Mouse (Mus musculus): Measurements from ENCODE around the gene Fgfr2.
"Not testable (repeated sequence)": the region's sequence is repeated elsewhere in the genome, so short reads cannot be mapped to it uniquely, and the experiment has no call there.

Gene Fgfr2

DNA sequence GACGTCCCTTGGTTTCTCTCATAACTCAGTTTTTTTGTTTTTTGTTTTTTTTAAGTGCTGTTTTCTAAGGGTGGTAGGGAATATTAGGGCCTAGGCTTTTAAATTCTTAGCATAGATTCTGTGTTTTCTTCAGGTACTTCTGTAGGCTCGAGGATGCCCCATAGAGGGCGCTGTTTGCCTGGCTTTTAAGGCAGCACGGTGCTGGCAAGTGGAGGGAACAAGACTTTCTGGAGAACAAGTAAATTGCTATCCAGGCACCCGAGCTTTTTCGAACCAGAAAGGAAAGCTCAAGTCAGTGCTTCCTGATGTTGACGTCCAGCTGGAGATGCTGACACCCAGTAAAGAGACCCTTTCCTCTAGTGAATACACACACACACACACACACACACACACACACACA lies 1583.2 kb downstream of the Fgfr2 start:
- peak; percentile 82 for DNase-seq (ENCODE audit: low read depth, low spot score)

DNA sequence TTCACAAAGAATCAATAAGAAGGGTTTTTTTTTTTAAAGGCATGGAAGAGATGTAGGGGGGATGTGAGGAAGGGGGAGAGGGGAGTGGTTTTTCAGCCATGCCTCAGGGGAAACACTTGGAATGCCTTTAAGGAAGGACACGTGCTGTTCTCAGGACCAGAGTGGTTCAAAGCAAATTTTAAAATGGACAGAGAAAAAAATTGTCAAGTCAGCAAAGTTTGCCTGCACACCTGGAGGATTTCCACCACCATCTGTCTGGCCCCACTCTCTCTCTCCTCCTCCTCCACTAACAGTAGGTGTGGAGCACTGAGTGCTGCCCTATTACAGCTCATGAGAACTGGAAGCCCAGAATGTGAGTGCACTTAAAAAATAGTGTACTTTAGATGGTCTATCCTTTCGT lies 1619.4 kb downstream of the Fgfr2 start:
- no peak for DNase-seq (ENCODE audit: low read depth, low spot score)

DNA sequence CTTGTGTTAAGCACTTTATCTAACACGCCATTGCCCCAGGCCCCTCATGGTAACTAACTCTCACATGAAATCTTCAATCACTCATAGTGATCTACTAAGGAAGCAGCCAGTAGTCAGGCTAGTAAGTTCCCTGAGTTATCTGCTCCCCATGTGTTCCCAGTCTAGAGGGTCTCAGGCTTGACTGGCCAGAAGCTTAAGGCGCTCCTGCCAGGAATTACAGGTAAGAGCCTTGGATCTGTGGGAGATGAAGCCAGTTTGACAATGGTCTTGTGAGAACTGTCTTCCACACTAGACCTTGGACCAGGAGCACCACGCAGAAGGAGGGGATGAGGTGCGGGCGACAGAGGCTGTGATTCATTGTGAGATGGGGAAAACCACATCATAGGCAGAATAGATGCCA lies 1644.7 kb downstream of the Fgfr2 start:
- no peak for DNase-seq (ENCODE audit: low read depth, low spot score)

DNA sequence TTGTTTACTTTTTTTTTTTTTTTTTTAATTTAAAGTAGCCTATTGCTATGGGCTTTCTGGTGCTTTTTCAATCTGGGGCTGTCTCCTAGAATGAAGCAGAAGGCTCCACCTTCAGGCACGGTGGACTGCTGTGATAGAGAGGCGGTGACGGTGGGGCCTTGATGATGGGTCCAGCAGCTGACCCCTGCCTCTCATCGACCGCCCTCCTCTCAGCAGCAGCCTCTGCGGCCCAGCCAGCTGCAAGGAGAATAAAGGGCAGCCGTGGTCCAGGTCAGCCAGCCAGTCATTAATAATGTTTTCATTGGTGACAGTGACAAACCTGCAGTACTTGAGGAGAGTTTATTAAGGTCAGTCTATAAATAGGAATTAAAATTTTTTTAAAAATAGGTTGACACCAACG lies 1646.0 kb downstream of the Fgfr2 start:
- no peak for DNase-seq (ENCODE audit: low read depth, low spot score)

DNA sequence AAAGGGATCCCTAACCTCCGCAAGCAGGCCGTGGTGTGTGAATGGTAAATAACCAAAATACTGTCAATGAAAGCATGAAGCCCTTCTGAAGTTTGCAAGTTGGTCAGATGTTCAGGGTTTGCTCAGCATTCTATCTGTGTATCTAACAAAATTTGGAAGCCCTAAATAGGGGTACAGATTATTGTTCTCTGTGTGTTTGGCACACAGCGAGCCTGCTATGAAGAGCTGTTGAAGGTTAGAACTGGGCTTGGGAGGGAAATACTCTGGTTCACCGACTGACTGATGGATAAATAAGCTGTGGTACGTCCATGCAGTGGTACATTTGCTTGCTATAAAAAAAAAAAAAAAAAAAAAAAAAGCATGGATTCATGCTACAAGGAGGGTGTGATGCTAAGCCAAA lies 1651.6 kb downstream of the Fgfr2 start:
- no peak for DNase-seq (ENCODE audit: low read depth, low spot score)

DNA sequence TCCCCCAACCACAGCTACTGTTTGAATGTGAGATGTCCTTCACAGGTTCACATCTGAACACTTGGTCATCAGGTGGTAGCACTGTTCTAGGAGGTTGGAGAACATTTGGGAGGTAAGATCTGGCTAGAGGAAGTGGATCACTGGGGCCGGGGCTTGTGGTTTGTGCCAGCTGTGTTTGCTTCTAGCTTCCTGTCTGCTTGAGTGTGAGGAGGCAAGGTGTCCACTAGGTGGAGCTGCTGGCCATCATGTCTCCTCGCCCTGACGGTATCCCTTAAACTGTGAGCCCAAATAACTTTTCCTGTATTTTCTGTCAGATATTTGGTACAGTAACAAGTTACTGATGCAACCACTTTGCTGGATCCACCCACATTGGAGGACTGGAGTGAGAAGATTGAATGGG lies 1653.6 kb downstream of the Fgfr2 start:
- DNase-seq (ENCODE audit: low read depth, low spot score), result peak; percentile 64

DNA sequence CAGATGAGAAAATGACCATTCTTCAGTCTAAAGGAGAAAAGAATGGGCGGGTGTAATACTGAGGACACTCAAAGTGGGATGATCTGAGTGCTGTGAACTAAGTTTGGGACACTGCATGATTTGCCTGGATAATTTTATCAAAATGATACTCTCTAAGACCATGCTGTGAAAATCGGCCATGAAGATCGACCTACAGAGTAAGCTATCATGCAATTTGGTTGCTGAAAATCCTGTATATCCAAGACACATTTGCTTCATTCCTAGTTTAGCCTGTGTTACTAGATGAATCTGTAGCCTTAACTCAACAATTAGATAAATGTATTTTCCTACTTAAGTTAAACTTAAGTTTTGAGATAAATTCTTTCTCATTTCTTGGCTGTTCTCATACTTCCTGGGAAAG lies 1655.8 kb downstream of the Fgfr2 start:
- no peak for DNase-seq (ENCODE audit: low read depth, low spot score)

DNA sequence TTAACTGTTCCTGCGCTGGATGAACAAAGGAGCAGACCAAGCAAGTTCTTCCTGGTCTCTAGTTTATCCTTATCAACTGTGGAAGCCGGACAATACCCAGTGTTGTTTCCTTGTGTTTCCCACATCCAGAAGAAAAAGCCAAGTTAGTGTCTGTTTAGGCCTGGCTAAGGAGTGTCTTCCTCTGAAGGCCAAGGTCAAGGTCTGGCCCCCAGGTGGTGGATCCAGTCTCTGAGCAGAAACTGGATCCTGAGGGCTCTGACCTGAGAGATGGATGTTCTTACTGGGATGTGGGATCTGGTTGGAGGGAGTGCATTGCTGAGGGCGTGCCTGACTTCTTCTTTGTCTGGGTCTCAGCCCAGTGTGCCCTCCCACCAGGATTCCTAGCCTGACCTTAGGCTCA lies 1657.4 kb downstream of the Fgfr2 start:
- DNase-seq (ENCODE audit: low read depth, low spot score), result peak; percentile 35

DNA sequence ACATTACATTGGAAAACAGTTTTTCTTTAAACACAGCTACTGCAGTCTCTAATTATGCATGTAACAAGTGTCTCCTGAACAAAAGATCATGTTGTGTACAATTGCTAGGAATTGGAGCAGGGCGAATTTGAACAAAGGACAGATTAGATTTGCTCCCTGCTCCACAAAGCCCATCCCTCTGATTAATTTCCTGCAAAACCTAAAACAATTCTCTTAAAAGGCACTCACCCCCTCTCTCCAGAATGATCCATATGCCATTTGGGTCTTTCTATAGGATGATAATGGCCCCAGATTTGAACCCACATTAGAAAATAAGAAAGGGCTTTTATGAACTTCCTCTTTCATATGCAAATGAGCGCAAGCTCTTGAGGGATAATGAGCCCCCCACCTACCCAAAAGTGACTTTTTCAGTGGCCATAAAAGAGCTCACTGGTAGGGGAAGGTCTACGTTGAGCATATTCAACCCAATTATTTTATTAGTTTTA lies 1658.0 kb downstream of the Fgfr2 start:
- no peak for DNase-seq (ENCODE audit: low read depth, low spot score)

DNA sequence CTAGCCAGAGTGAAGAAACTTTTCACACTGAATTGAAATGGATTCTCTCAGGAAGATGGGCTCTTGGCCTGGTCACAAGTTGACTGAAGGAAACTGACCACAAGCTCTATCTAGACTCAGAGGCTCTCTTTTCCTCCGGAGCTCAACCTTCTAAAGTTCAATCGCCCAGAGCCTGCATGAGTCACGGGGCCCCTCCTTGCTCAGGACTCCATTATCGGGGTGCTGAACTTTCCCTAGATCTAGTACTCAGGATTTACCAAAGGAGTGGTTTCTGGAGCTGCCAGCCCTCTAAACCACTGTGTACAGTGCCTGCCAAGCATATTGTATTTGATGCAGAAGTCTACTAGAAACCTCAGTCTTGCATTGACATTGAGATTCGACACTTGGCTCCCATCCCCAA lies 1666.4 kb downstream of the Fgfr2 start:
- DNase-seq (ENCODE audit: low read depth, low spot score), result no peak

DNA sequence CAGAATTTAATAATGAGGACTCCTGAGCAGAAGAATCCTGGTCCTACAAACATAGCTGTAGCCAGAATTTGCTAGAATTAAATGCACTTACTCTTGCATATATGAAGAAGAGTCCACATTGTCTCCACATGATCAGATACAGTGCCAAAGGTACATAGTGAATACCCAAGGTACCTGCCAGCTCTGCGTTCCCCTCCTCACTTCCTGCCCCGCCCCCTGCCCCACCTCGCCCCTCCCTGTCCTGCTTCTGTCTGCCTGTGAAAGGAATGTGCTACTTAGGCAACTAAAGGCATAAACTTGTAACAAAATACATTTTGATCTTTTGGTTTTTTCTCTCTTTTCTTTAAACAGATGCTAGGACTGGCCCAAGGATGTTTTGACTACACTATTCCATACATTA lies 1686.1 kb downstream of the Fgfr2 start:
- DNase-seq (ENCODE audit: low read depth, low spot score), result no peak

DNA sequence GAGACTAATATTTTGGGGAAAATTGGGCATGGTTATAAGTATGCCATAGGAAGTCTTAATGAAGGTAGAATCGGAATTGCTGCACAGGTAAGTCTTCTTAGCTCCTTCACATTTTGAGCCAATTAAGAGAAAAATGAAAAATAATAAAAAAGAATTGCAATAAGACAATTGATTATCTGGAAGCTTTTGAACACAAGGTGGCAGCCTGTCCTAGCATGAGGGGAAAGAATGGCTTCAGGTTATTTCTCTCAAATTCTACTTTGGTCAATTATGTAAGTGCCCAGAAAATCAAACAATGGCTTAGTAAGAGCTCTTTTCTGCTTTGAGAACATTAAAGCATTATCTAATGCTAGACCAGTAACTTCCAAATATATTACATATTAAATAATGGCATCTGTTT lies 1688.9 kb downstream of the Fgfr2 start:
- no peak for DNase-seq (ENCODE audit: low read depth, low spot score)

DNA sequence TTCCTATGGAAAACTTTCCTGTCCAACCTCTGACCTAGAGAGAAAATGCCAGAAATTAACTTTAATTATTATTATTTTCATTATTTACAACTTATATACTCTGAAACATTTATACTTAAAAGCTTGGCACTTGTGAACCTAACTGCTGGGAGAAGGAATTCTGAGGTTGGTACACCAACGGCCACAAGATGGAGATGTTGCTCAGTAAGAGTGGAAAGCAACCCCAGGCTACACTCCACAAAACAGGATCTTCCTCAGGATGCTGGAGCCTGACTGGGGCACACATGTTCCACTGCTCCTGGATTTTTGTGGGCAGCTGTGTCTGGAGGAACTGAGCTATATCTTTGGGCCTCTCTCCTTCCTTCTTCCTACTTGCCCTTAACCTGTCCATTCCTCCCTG lies 1690.9 kb downstream of the Fgfr2 start:
- DNase-seq (ENCODE audit: low read depth, low spot score), result peak; percentile 61

DNA sequence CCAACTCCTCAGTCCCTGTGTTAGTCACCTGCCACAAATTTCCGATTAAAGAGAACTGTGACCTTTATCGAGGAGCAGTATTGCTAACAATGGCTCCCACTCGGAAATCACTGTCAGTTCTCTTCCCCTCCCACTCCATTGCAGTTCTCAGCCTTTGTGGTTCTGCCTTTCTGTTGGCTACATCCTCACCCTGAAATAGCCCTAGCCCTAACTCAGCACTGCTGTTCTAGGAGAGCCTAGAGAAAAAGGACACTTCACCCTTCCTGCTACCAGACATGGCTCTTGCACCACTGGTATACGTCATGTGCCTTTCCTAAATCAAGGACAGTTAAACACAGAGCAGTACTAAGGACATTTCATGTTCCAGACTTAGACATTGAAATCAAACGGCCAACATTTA lies 1695.8 kb downstream of the Fgfr2 start:
- DNase-seq (ENCODE audit: low read depth, low spot score), result no peak

DNA sequence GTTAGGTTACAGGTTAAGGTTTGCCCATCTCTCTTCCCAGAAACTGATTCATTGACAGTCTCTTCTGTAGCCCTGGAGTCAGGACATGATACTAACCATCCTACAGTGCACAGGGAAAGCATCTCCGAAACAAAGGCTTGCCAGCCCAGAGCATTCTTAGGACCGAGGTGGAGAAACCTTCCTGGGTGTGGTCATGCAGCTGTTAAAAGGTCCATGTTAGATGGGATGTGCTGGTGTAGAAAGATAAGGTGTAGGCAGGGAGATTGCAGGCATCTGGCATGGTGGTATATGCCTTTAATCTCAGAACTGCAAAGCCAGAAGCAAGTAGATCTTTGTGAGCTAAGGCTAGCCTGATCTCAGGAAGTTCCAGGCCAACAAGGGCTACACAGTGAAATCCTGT lies 1698.2 kb downstream of the Fgfr2 start:
- no peak for DNase-seq (ENCODE audit: low read depth, low spot score)

DNA sequence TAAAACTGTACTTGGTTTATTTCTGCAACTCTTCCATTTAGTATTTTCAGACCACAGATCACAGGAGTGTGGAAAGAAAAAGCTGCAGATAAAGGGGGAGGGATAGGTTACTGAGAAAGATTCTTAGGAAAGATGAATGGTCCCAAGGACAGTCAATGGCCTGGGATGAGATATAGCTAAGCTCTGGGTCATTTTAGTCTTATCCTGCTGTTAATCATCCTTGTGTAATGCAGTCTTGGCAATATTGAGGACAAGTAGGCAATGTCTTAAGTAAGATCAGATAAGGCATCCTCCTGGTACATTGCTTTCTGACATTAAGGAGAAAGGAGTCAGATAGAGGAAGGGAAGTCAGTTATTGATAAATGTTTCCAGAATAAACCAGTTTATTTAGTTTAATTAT lies 1705.5 kb downstream of the Fgfr2 start:
- DNase-seq (ENCODE audit: low read depth, low spot score), result no peak

DNA sequence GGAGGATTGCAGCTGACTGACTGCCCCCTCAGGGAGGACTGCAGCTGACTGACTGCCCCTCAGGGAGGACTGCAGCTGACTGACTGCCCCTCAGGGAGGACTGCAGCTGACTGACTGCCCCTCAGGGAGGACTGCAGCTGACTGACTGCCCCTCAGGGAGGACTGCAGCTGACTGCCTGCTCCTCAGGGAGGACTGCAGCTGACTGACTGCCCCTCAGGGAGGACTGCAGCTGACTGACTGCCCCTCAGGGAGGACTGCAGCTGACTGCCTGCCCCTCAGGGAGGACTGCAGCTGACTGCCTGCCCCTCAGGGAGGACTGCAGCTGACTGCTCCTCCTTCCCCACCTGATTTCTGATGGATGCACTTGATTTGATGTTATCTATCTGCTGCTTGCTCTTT lies 1706.4 kb downstream of the Fgfr2 start:
- DNase-seq (ENCODE audit: low read depth, low spot score), result not testable (repeated sequence)

DNA sequence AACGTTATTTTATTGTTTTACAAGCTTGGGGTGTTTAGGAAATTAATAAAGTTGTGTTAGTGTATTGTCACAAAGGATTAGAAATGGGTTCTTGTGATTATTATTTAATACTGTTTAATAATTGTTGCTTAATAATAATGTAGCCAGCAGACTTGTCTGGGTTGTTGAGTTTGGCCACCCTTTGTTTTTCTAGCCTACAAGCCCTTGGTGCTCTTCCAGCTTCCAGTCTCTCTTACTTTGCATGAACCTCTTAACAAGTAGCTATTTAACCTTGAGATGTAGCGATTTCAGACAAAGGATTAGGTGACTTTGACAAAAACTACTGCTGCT lies 1711.2 kb downstream of the Fgfr2 start:
- DNase-seq (ENCODE audit: low read depth, low spot score), result no peak

DNA sequence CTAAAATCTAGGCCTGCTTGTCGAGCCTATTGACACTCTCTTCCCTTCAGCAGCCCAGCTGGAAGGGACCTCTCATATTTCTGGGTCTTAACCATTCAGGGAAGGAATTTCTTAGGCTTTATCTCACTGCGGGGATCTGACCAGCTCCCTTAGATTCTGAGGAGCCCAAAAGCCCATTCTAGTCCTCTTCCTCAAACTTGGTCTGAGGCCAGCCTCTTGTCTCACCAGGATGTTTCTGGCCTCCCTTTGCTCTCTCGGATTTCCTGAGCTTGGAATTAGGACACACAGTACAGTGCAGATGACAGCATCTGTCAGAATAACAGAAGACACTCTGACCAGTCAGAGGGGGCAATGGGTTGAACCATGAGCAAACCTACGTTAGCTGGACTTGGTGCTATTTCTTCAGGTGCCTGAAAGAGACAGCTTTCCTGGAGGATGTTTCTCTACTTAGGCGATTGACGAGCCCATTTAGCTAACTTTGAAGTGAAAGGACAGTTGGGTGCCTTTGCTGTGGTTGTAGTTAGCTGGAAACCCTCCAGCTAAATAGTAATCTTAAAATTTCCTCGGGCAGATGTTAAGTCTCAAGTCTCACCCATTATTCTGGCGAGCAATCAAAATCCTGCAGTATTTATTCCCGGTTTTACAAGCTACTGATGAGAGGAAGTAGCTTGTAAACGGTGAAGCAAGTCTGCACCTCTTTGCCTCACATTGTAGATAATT lies 1711.8 kb downstream of the Fgfr2 start:
- DNase-seq (ENCODE audit: low read depth, low spot score), result no peak

DNA sequence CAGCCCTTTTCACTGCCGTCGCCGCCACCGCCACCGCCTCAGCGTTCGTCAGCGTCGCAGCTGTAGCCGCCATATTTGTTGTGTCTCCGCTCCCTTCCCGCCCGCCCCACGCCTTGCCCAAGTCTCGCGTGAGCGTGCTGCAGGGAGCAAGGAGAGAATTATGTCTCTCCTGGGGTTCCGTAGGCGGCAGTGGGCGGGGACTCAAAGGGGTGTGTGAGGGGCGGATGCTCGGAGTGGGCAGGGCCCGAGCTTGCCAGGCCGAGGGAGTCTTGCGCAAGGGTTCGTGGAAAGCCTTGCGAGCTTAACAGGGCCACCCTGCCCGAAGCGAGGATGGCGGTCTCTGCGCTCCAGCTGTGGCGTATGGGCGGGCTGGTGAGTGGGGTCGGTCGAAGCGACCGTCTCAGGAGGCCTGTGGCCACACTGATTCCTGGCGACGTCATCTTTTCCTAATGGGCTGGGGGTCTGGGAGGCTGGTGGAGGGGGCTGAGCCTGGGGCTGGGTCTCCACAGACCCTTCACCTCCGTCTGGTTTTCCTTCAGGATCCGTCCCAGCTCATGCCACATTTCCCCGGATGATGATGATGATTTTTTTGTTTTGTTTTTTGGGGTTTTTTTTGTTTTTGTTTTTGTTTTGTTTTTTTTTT lies 1712.6 kb downstream of the Fgfr2 start, which contains the start of the genes Ikzf5 and Acadsb:
Gene Ikzf5 (minus strand): TSS at position 106 of the 643 bp plus-strand sequence.
Gene Acadsb (plus strand): TSS at position 186 of the 643 bp plus-strand sequence.
- DNase-seq (ENCODE audit: low read depth, low spot score), result peak; percentile 98

DNA sequence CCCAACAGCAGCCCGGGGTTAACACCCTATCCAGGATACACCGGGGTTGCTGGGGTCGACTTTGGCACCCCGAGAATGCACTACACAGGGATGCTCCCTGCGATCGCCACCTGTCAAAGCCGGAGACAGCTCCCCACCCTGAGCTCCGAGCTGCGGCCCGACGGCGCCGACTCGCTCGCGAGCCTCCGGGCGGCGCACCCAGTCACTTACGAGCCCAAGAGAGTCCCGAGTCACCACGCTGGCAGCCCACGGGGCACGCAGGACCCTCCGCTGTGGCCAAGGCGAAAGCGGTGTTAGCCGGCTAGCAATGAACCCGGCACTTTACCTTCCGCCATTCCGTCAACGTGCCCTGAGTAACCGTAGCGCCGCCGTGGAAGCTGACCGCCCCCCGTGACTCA lies 1713.2 kb downstream of the Fgfr2 start:
- DNase-seq (ENCODE audit: low read depth, low spot score), result peak; percentile 12

DNA sequence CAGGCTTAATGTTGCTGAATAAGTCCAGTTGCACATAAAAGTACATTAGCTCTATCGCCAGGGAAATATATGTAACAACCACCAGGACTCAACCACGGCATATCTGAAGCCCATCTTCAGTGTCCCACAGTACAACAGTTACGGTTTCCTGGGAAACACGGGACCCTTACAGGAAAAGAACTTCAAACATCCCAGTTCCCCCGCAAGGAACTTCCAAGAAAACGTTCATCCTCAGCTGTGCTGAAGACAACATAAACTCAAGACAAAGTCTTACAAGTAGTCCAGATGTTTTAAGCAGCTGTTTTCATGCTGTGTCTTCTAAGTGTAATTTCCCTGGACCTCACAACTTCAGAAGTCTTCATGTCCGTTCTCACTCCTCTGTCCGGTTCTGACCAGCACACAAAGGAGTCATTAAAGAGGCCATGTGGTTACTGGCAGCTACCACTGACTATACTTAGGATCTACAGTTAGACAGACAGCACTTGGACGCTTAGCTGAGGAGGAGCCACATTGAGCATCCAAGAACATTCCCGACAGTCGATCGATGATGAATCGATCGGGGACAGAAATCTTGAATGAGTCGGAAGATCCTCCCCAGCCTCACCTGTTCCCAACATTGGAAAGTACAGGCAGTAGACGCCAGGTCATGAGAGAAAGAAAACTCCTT lies 1713.7 kb downstream of the Fgfr2 start:
- peak; percentile 36 for DNase-seq (ENCODE audit: low read depth, low spot score)

DNA sequence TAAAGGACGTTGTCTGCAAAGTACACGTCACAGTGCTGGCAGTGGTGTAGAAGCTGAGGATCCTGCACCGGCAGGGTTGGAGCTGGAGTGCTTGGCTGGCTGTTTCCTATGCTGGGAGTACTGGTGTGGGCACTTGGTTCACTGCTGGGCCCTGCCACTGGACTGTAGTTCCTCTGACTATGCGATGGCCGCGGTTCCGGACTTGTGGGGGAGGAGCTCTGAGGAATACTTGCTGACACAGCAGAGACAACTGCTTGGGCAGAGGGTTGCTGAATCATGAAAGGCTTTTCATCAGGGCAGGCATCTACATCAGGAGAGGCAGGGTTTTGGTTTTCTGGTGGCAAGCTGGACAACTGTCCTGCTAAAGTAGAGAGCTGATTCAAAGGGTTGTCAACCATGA lies 1731.4 kb downstream of the Fgfr2 start:
- DNase-seq (ENCODE audit: low read depth, low spot score), result not testable (repeated sequence)

Measured in ES-CJ7 (cell line).